Mouse (Mus musculus): ENCODE results near the gene Adamtsl4.
"Not testable (repeated sequence)": the region's sequence is repeated elsewhere in the genome, so short reads cannot be mapped to it uniquely, and the experiment has no call there.

Adamtsl4 gene

DNA sequence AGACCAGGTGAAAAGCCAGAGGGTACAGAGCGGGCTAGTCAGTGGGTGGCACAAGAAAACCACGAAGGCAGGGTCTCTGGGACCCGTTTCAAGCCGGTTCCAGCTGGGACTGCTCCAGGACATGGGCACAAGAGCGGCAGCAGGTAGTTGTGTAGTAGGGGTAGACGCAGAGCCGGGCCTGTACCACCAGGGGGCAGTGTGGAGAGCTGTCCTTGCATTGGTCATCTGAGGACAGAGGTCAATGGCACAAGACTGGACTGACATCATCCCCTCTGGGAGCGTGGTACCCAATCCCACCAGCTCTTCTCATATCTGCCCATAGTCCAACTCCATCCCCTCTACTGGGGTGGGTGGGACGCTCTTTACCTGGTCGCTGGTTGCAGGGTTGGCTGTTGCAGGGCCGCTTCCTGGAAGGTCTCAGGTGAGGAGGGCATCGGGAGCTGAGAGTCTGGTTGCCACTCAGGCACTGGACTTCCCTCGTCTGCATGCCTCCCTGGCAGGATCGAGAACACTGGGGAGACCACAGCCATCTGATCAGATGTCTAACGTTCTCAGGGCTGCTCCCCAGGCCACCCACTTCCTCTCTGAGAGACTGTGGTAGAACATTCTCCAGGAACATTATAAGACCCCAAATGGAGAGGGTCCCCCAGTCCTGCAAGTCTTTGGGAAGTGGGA is 10.8 kb downstream of the Adamtsl4 start:
- peak; percentile 84 for DNase-seq (ENCODE audit: low read depth, low spot score)

GRCm38 (mm10) chr3:95675301-95676092 is 12.2 kb downstream of the Adamtsl4 start:
- DNase-seq (ENCODE audit: low read depth, low spot score) = peak; percentile 93

DNA sequence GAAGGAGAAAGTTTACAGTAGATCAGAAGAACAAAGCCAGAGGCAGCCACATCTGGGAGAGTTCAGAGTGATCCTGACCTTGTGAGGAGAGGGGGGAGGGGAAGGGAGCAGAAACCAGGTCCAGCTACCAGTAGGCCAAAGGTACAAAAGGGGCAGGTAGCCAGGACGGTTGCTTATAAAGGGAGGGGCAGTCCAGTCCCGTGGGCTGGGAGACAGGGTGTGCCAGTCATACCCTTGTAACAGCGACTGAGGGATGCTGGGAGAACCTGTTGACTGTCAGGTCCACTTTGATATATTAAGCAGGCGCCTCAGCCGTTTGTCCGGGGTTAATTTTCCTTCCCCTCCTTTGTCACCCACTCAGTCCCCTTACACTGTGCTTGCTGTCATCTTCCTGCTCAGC is 12.9 kb downstream of the Adamtsl4 start:
- peak; percentile 89 for DNase-seq (ENCODE audit: low read depth, low spot score)

- peak; percentile 97 for DNase-seq (ENCODE audit: low read depth, low spot score)
Measured at GRCm38 (mm10) chr3:95674236-95674635, 13.5 kb downstream of the Adamtsl4 start.

- DNase-seq (ENCODE audit: low read depth, low spot score) = no peak
Measured at GRCm38 (mm10) chr3:95673707-95674211, 14.0 kb downstream of the Adamtsl4 start.

- no peak for DNase-seq (ENCODE audit: low read depth, low spot score)
Measured at GRCm38 (mm10) chr3:95672861-95673706, 14.6 kb downstream of the Adamtsl4 start.

- no peak for DNase-seq (ENCODE audit: low read depth, low spot score)
Measured at GRCm38 (mm10) chr3:95672461-95672860, 15.3 kb downstream of the Adamtsl4 start.

- no peak for DNase-seq (ENCODE audit: low read depth, low spot score)
Measured at GRCm38 (mm10) chr3:95671201-95671600, 16.5 kb downstream of the Adamtsl4 start.

DNA sequence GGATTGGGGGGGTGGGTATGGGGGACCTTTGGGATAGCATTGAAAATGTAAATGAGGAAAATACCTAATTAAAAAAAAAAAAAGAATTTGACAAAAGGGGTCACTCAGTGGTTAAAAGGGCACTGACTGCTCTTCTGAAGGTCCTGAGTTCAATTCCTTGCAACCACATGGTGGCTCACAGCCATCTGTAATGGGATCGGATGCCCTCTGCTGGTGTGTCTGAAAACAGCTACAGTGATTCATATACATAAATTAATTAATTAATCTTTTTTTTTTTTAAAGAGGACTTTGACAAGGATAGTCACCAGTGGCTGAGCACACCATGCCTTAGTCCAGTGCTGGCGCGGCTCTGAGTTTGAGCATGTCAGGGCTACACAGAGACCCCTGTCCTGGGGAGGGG is 17.3 kb downstream of the Adamtsl4 start:
- not testable (repeated sequence) for DNase-seq (ENCODE audit: low read depth, low spot score)

DNA sequence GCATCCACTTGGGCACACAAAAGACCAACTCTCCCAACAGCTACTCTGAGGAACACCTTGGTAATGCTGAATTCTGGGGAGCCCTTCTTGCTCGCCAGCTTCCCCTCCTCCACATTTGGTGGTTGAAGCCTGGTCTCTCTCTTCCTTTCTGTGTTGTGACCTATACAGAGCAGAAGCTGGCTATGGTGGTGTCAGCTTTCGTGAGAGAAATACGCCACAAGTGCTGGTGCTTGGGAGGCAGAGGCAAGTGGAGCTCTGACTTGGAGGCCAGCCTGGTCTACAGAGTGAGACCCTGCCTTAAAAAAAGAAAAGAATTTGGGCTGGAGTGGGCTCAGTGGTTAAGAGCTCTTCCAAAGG is 18.4 kb downstream of the Adamtsl4 start:
- no peak for DNase-seq (ENCODE audit: low read depth, low spot score)

DNA sequence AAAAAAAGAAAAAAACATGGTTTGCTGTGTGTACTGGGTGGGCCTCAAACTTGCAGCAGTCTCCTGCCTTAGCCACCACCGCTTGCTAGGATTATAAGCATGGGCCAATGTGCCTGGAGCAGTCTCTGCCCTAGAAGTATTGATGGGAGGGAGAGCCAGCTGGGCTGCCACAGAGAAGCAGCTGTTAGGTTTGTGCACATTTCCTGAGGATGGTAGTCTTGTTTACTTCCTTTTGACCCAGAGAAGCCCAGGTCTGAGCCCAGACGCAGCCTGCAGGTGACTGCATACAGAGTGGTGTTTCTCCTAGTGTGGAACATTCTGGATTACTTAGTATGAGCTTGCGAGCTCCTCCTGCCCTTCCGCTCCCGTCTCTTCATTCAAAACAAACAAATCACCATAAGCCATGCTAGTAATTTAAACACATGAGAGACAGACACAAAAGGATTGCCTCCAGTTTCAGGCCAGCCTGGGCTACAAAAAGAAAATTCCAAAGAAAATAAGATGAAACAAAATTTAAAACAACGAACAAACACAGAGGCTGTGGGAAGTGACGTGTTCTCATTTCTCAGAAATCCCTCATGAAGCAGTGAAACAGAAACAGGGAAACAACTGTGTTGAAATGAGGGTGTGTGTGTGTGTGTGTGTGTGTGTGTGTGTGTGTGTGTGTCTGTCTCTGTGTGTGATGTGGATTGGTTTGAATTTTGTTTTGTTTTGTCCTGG is 19.0 kb downstream of the Adamtsl4 start:
- DNase-seq (ENCODE audit: low read depth, low spot score) = no peak

- peak; percentile 63 for DNase-seq (ENCODE audit: low read depth, low spot score)
Measured at GRCm38 (mm10) chr3:95668026-95668425, 19.7 kb downstream of the Adamtsl4 start.

DNA sequence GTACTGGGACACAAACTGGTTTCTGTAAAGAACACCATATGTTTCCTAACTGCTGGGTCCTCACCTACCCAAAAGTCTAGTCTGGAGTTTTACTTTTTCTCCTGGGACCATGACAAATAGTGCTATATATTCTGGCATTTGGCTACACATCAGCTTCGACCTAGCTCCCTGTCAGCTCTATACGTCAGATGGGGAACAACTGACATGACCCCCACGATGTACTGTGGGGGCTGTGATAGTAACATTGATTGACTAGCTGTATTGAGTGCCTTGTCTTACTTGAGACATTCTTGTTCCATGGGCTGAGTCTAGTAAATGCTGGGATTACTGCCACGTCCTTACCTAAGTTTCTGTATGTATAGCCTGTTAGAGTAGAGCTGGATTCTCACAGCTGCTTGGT is 20.2 kb downstream of the Adamtsl4 start:
- no peak for DNase-seq (ENCODE audit: low read depth, low spot score)

DNA sequence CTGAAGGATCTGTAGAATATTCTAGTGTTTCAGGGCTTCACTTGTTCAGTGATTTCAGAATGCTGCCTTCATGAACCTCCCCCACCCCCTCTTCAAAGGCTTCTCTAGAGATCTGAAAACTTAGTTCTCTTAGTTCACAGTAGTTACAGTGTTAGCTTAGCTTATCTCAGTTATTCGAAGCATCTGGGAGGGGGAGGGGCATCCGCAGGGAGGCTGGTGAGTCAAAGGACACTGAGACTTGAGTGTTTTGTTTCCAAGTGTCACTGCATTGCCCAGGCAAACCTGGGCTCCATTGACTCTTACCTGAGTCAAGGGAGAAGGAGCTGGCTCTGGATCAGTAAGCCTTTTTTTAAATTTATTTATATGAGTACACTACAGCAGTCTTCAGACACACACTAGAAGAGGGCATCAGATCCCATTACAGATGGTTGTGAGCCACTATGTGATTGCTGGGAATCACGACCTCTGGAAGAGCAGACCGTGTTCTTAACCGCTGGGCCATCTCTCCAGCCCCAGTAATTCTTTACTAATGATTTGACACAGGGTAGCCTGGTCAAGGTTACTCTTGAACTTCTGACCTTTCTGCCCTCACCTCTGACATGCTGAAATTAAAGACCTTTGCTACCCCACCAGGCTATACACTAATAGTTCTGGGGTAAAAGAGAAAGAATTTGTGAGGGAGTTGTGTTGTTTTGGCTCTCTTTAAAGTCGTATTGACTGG is 21.4 kb downstream of the Adamtsl4 start:
- DNase-seq (ENCODE audit: low read depth, low spot score) = peak; percentile 74

DNA sequence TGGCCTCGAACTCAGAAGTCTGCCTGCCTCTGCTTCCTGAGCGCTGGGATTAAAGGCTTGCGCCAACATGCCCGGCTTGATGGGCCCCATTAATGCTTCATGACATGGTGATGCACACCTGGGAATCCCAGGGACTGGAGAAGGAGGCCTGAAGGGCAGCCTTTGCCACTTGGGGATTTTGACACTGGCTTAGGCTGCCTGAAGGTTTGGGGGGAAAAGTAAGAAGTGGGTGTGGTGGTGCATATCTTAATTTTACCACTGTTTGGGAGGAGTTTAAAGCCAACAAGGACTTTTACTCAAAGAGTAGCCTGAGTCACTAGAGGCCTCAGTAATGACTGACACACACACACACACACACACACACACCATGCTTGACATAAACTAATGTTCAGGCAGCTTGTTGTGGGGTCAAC is 22.8 kb downstream of the Adamtsl4 start:
- DNase-seq (ENCODE audit: low read depth, low spot score) = peak; percentile 35

GRCm38 (mm10) chr3:95663969-95664608 is 23.6 kb downstream of the Adamtsl4 start:
- no peak for DNase-seq (ENCODE audit: low read depth, low spot score)

DNA sequence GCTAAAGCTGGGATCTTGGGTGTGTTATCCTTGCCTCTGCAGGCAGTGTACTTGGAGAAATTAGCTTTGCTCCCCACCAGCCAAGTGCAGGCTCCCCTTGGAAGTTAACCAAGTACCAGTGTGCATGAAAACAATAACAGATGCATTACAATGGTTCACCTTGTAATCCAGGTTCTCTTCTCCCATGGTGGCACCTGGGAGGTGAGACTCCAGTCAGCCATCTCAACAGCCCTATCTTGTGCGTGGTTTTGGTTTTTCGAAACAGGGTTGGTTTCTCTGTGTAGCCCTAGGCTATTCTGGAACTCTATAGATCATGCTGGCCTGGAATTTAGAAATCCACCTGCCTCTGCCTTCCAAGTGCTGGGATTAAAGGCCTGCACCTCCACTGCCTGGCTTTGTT is 24.2 kb downstream of the Adamtsl4 start:
- DNase-seq (ENCODE audit: low read depth, low spot score) = peak; percentile 80

DNA sequence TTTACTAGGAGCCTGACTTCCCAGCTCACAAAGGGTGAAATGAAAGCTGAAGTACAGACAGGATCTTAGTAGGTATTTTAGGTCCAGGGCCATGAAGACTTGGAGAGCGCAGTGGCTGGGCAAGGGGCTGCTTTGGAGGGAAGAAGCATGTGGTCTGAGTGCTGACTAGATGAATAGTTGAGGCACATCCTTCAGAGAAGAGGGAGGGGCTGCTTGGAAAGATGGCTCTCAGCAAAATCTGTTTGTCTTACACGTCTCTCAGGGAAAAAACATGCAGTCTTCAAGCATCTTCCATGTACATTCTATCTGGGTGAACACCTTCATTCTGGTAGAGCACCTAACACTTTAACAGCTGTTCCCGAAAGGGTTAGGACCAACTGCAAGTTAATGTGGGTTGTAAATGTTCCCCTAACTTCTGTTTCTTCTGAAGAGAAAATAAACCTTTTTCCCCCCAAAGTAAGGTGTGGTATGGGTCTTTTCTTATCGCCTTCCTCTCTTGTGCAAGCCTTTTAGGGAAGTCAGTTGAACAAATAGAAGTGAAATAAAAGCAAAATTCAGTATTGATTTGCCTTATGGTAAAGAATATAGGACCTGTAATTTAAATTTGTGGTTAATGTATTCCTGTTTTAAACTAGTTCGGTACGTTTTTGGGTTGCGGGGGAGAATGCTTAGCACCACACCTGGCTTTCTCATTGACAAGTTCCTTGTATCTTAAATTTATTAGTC is 24.8 kb downstream of the Adamtsl4 start:
- no peak for DNase-seq (ENCODE audit: low read depth, low spot score)

DNA sequence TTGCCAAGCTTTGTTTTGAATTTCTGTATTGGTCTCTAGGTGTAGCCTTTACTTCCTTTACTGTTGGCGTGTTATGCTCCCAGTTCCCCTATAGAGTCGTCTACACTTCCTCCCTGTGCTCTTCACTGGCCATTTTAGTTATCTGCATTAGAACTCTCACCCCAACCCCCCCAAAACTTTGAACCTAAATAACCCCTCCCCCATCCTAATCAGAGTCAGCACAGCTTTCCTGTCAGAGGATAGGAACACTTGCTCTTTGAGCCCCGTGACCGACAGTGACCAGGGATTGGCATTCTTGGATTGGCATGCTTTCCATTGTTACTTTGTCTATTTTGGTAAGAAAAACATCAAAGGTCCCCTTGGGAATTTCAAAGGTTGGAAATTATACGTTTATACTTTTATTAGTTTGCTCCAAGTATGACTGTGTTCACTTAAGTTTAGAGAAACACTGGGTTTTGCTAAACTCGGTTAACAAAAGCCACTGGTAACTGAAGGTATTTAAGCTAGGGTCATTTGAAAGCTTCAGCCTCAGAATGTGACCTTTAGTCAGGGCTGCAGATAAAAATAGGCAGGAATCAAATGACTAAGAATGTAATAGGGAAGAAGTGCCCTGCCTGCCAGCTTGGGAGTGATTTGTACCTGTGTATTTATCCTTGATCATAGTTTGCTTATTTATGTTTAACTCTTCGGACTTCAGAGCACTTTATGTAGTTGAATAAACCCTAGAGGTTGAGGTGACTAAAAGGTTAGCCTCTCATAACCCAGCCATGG is 25.6 kb downstream of the Adamtsl4 start:
- DNase-seq (ENCODE audit: low read depth, low spot score) = no peak
